Mouse (Mus musculus) intestine, embryonic 15.5 days (tissue): ENCODE measurements around the gene Hcar2. TPM values are rescaled to one million over a fixed set of nuclear protein-coding genes. Genes with fewer than 3 reads are reported as not detected.

Experiments used
- ATAC-seq: fragments of 200-750 bp; cut with Nextera tagmentation; 2 replicates; pipeline ENCODE4 v1.8.0; 2017; ENCODE audit warnings: moderate TSS enrichment, moderate library complexity
- H3K27ac ChIP-seq: fragments of 300-500 bp; sonication (generic); 2 replicates; pipeline ENCODE4 v1.5.1; 2015; ENCODE audit warnings: mild to moderate bottlenecking, inconsistent platforms
- H3K27me3 ChIP-seq: fragments of 300-500 bp; sonication (generic); replicated peaks from 2 replicates; pipeline ENCODE4 v1.6.1; 2015; ENCODE audit warnings: inconsistent platforms
- H3K36me3 ChIP-seq: fragments of 300-500 bp; sonication (generic); 2 replicates; pipeline ENCODE4 v1.6.1; 2015; ENCODE audit warnings: inconsistent platforms
- H3K4me1 ChIP-seq: fragments of 300-500 bp; sonication (generic); replicated peaks from 2 replicates; pipeline ENCODE4 v1.6.1; 2015; ENCODE audit warnings: inconsistent platforms
- H3K4me2 ChIP-seq: fragments of 300-500 bp; sonication (generic); replicated peaks from 2 replicates; pipeline ENCODE4 v1.6.1; 2015; ENCODE audit warnings: mild to moderate bottlenecking, inconsistent platforms
- H3K4me3 ChIP-seq: fragments of 300-500 bp; sonication (generic); replicated peaks from 2 replicates; pipeline ENCODE4 v1.5.1; 2015; ENCODE audit warnings: inconsistent platforms
- H3K9ac ChIP-seq: fragments of 300-500 bp; sonication (generic); 2 replicates; pipeline ENCODE4 v1.6.1; 2015; ENCODE audit warnings: inconsistent platforms
- H3K9me3 ChIP-seq: fragments of 300-500 bp; sonication (generic); 2 replicates; pipeline ENCODE4 v1.6.1; 2016; ENCODE audit warnings: inconsistent platforms
- WGBS: fragments of 180-500 bp; shearing (Covaris S2); methylation state at CpG from one replicate; pipeline ENCODE4 v1.1.7; 2015; 5-methylcytosine and 5-hydroxymethylcytosine counted together
- polyA plus RNA-seq: library from polyadenylated mRNA; unstranded; fragments of >200 nt; fragmentation: Nextera tagmentation; extraction: Ambion mirVana; gene quantifications from 2 replicates; pipeline ENCODE4 v1.2.1, GENCODE M21; 2015

Gene Hcar2
- polyA plus RNA-seq, 1 experiment from 2014 or later = 0.09 TPM

DNA sequence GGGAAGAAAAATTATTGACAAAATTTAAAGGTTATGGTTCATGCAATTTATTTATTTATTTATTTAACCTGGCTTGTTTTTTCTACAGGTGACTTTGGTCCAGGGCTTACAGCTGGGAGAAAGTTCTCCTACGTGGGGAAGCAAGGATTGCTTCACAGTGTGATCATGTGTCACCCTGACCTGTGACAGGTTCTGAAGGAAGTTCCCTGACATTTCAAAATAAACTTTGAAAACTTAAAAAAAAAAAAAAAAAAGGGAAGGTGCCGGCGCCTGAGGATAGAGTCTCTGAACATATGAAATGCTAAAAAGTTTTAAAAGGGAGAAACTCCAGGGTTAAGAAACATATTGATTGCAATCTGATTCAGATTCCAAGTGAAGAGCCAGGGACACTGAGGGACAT, 21.1 kb upstream of the Hcar2 start:
- 73% methylated on average over 3 of the region's 3 CpGs for WGBS
- Histone ChIP-seq H3K27ac (no peak overlapping the region), H3K36me3 (no peaks in the 10 kb centered on the region), H3K4me1 (no peaks in the 10 kb centered on the region), H3K9me3 (no peaks in the 10 kb centered on the region), H3K27me3 (no peaks in the 10 kb centered on the region), H3K9ac (no peak overlapping the region), H3K4me3 (no peak overlapping the region), H3K4me2 (no peak overlapping the region)
- no peak for ATAC-seq

DNA sequence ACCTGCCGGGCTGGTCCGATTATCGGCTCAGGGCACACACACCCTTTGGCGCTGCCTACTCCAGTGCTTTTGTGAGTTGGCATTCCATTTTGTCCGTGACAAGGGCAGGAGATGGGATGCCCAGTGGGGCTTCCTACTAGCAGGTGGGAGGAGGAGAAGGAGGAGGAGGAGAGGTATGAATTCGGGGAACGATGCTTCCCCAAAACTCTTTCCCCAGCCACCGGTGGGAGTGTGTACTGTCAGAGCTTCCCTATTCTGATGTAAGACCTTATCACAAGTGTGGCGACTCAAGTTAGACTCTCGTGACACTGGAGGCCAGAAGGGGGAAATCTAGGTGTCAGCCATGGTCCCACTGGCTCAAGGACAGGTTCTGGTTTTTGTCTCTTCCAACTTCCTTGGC, 19.0 kb upstream of the Hcar2 start:
- peaks cover 11% of the 10 kb centered on the region for H3K4me1 ChIP-seq
- H3K27me3 ChIP-seq = no peaks in the 10 kb centered on the region
- WGBS = 74% methylated on average over 10 of the region's 10 CpGs
- H3K4me2 ChIP-seq = no peak overlapping the region
- no peaks in the 10 kb centered on the region for H3K36me3 ChIP-seq
- no peaks in the 10 kb centered on the region for H3K9me3 ChIP-seq
- H3K9ac ChIP-seq = no peak overlapping the region
- no peak overlapping the region for H3K27ac ChIP-seq
- ATAC-seq = no peak
- H3K4me3 ChIP-seq = no peak overlapping the region

DNA sequence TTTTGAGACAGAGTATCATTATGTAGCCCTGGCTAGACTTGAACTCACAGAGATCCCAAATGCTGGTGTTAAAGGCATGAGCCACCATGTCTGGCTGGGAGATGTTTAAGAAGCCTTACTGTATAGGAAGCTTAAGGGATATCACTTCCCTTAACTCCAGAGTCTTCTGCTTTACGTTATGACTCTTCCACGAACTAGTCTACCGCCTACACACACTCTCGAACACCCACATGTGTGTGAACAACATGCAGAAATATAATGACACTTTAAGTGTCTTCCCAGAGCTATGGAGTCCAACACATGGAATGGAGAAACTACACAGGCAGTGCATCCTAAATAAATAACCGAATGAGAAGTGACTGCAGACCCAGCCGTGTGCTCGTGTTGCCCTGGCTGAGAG, 18.6 kb upstream of the Hcar2 start:
- WGBS = 64% methylated on average over 7 of the region's 7 CpGs
- ATAC-seq = no peak

DNA sequence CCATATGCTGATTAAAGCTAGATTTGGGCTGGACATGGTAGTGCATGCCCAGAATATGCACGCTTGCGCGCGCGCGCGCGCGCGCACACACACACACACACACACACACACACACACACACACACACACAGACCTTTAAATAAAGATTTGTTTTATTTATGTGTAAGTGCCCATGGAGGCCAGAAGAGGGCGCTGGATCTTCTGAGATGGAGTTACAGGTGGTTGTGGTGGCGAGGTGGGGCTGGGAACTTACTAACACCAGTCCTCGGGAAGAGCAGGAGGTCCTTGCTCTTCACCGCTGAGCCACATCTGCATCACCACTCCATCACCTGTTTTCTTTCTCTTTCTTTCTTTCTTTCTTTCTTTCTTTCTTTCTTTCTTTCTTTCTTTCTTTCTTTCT, 15.5 kb upstream of the Hcar2 start:
- ATAC-seq = no peak
- H3K36me3 ChIP-seq = no peaks in the 10 kb centered on the region
- no peaks in the 10 kb centered on the region for H3K9me3 ChIP-seq
- WGBS = 84% methylated on average over 14 of the region's 14 CpGs
- no peak overlapping the region for H3K4me3 ChIP-seq
- no peak overlapping the region for H3K4me2 ChIP-seq
- H3K27me3 ChIP-seq = no peaks in the 10 kb centered on the region
- H3K27ac ChIP-seq = no peak overlapping the region
- no peak overlapping the region for H3K9ac ChIP-seq
- peaks cover 20% of the 10 kb centered on the region for H3K4me1 ChIP-seq

More for the DNA sequence above, 18.6 kb upstream of the Hcar2 start:
- H3K27ac ChIP-seq = no peak overlapping the region
- H3K4me2 ChIP-seq = no peak overlapping the region
- no peak overlapping the region for H3K4me3 ChIP-seq
- H3K9ac ChIP-seq = no peak overlapping the region
- no peaks in the 10 kb centered on the region for H3K9me3 ChIP-seq
- peaks cover 15% of the 10 kb centered on the region for H3K4me1 ChIP-seq
- H3K36me3 ChIP-seq = no peaks in the 10 kb centered on the region
- no peaks in the 10 kb centered on the region for H3K27me3 ChIP-seq

- Histone ChIP-seq H3K27ac (peak within 1 kb of the TSS; percentile 79), H3K4me2 (peak within 1 kb of the TSS; percentile 54), H3K4me3 (peak within 1 kb of the TSS; percentile 22), H3K36me3 (no peaks in the 10 kb centered on the region), H3K27me3 (no peaks in the 10 kb centered on the region), H3K9me3 (no peaks in the 10 kb centered on the region), H3K4me1 (peaks cover 20% of the 10 kb centered on the region), H3K9ac (peak within 1 kb of the TSS; percentile 39)
- WGBS = 15% methylated on average over 12 of the region's 12 CpGs
- peak; percentile 88 for ATAC-seq
Observed at GRCm38 (mm10) chr5:123879928-123880327, 14.6 kb upstream of the Hcar2 start, which contains the start of gene Hcar1. Hcar1 (minus strand) TSS chr5:123880020.

GRCm38 (mm10) chr5:123878056-123878455, 12.8 kb upstream of the Hcar2 start:
- Histone ChIP-seq H3K9ac (no peak overlapping the region), H3K4me1 (peaks cover 20% of the 10 kb centered on the region), H3K4me3 (peak overlapping the region; percentile 13), H3K27me3 (no peaks in the 10 kb centered on the region), H3K4me2 (peak overlapping the region; percentile 54), H3K9me3 (no peaks in the 10 kb centered on the region), H3K27ac (no peak overlapping the region), H3K36me3 (no peaks in the 10 kb centered on the region)
- ATAC-seq = no peak; the same call in 1 of the 2 replicates
- 32% methylated on average over 14 of the region's 14 CpGs for WGBS

DNA sequence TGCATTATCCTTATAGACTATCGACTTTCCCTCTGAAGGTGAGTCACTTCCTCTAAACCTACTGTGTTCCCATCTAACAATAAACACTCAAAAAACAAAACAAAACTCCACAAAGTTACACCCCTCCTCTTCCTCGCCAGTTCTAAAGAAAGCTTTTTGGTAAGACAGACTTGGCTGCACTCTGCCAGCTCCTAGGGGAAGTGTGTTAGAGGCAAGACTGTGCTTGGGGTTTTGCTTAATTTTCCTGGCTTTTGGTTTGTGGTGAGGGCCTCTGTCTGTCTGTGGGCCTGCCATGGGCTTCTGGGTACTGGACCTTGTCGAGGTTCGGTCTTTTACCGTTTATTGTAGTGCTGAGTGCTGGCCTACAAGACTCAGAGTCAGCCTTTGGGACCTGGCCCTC, 8.9 kb upstream of the Hcar2 start:
- H3K27ac ChIP-seq = no peak overlapping the region
- H3K4me2 ChIP-seq = no peak overlapping the region
- H3K36me3 ChIP-seq = no peaks in the 10 kb centered on the region
- no peak overlapping the region for H3K4me3 ChIP-seq
- ATAC-seq = no peak
- H3K9me3 ChIP-seq = no peaks in the 10 kb centered on the region
- peaks cover 7% of the 10 kb centered on the region for H3K4me1 ChIP-seq
- no peaks in the 10 kb centered on the region for H3K27me3 ChIP-seq
- H3K9ac ChIP-seq = no peak overlapping the region
- WGBS = 83% methylated on average over 5 of the region's 5 CpGs

GRCm38 (mm10) chr5:123869615-123870014, 4.3 kb upstream of the Hcar2 start:
- ATAC-seq = no peak
- Histone ChIP-seq H3K27me3 (no peaks in the 10 kb centered on the region), H3K4me1 (no peaks in the 10 kb centered on the region), H3K27ac (no peak overlapping the region), H3K4me2 (no peak overlapping the region), H3K4me3 (no peak overlapping the region), H3K9me3 (no peaks in the 10 kb centered on the region), H3K36me3 (no peaks in the 10 kb centered on the region), H3K9ac (no peak overlapping the region)
- WGBS = 79% methylated on average over 4 of the region's 4 CpGs

DNA sequence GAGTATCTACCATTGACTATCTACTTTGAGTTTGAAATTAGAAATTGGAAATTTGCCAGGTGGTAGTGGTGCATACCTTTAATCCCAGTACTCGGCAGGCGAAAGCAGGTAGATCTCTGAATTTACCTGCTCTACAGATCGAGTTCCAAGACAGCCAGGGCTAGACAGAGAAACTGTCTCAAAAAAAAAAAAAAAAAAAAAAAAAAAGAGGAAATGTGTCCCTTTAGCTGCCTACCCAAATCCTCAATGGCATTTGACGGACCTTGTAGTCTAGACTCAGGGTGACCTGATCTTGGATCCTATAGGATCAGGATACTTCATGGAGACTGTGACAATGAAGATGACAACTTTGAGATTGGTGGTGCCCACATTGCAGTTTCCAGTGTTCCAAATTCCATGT, 1.2 kb upstream of the Hcar2 start:
- Histone ChIP-seq H3K4me1 (no peaks in the 10 kb centered on the region), H3K27me3 (no peaks in the 10 kb centered on the region), H3K4me3 (no peak overlapping the region), H3K36me3 (no peaks in the 10 kb centered on the region), H3K9ac (no peak overlapping the region), H3K27ac (no peak overlapping the region), H3K9me3 (no peaks in the 10 kb centered on the region), H3K4me2 (no peak overlapping the region)
- 88% methylated on average over 4 of the region's 4 CpGs for WGBS
- ATAC-seq = no peak

- H3K9me3 ChIP-seq = no peaks in the 10 kb centered on the region
- no peaks in the 10 kb centered on the region for H3K36me3 ChIP-seq
- no peak overlapping the region for H3K4me3 ChIP-seq
- H3K9ac ChIP-seq = no peak overlapping the region
- H3K4me1 ChIP-seq = no peaks in the 10 kb centered on the region
- no peak for ATAC-seq
- H3K27me3 ChIP-seq = no peaks in the 10 kb centered on the region
- no peak overlapping the region for H3K4me2 ChIP-seq
- WGBS = 88% methylated on average over 14 of the region's 14 CpGs
- no peak overlapping the region for H3K27ac ChIP-seq
Observed at GRCm38 (mm10) chr5:123863934-123864333, 1.4 kb downstream of the Hcar2 start.

- peak; percentile 75 for ATAC-seq
- Histone ChIP-seq H3K4me2 (no peak overlapping the region), H3K9ac (no peak overlapping the region), H3K4me3 (no peak overlapping the region), H3K4me1 (no peaks in the 10 kb centered on the region), H3K9me3 (no peaks in the 10 kb centered on the region), H3K27me3 (no peaks in the 10 kb centered on the region), H3K36me3 (no peaks in the 10 kb centered on the region), H3K27ac (no peak overlapping the region)
- WGBS = 63% methylated on average over 15 of the region's 15 CpGs
Observed at GRCm38 (mm10) chr5:123862374-123863350, 2.6 kb downstream of the Hcar2 start.

GRCm38 (mm10) chr5:123858798-123859197, 6.5 kb downstream of the Hcar2 start:
- no peaks in the 10 kb centered on the region for H3K36me3 ChIP-seq
- 81% methylated on average over 11 of the region's 11 CpGs for WGBS
- ATAC-seq = no peak
- H3K4me1 ChIP-seq = no peaks in the 10 kb centered on the region
- H3K27me3 ChIP-seq = no peaks in the 10 kb centered on the region
- no peak overlapping the region for H3K4me2 ChIP-seq
- H3K27ac ChIP-seq = no peak overlapping the region
- no peaks in the 10 kb centered on the region for H3K9me3 ChIP-seq
- no peak overlapping the region for H3K9ac ChIP-seq
- no peak overlapping the region for H3K4me3 ChIP-seq

DNA sequence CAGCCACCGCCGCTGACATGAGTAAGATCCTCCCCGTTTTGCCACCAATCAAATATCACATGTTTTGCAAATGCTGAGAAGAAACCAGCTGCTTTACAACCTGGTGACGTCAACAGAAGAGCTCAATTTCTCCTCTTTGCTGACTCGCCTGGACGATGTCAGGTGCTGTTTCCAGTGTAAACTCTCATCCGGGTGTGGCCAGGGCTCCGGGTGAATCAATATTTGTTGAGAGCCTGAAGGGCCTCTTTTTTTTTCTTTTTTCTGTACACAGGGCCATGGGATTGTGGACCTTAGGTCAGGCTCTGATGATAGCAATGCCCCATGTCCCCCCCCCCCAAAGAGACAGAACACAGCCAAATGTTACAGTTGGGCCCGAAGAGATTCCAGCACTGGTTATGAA, 10.8 kb downstream of the Hcar2 start:
- no peak overlapping the region for H3K9ac ChIP-seq
- no peak overlapping the region for H3K4me3 ChIP-seq
- H3K36me3 ChIP-seq = no peaks in the 10 kb centered on the region
- H3K9me3 ChIP-seq = no peaks in the 10 kb centered on the region
- 53% methylated on average over 9 of the region's 9 CpGs for WGBS
- peak overlapping the region; percentile 72 for H3K27ac ChIP-seq
- peak; percentile 92 for ATAC-seq
- H3K27me3 ChIP-seq = no peaks in the 10 kb centered on the region
- H3K4me1 ChIP-seq = no peaks in the 10 kb centered on the region
- peak overlapping the region; percentile 39 for H3K4me2 ChIP-seq
